Mouse (Mus musculus): ENCODE data around the gene Trmt13.

- TF ChIP-seq MAX (IDR thresholded peaks at IDR 0.05; ENCODE audit: low read depth): no peak
- no peak for TF ChIP-seq MYOG (IDR thresholded peaks at IDR 0.05; ENCODE audit: control insufficient read depth in 1 of 3, insufficient read depth in 1 of 3, insufficient read length in 2 of 3, low read depth in 2 of 3)
- TF ChIP-seq POLR2A (IDR thresholded peaks at IDR 0.05; ENCODE audit: insufficient read length, low read depth): no peak
- TF ChIP-seq MYOD1 (IDR thresholded peaks at IDR 0.05; ENCODE audit: control insufficient read depth in 1 of 3, insufficient read length in 2 of 3, low read depth in 2 of 3): no peak
- TF ChIP-seq USF1 (IDR thresholded peaks at IDR 0.05; ENCODE audit: low read depth): no peak
- no peak for TF ChIP-seq TCF12 (IDR thresholded peaks at IDR 0.05; ENCODE audit: insufficient read depth, poor library complexity, severe bottlenecking)
- no peak for TF ChIP-seq E2F4 (IDR thresholded peaks at IDR 0.05; ENCODE audit: insufficient read depth)
- no peak for TF ChIP-seq REST (IDR thresholded peaks at IDR 0.05; ENCODE audit: insufficient read depth, insufficient read length)
- TF ChIP-seq CEBPB (IDR thresholded peaks at IDR 0.05; ENCODE audit: insufficient read depth, poor library complexity, severe bottlenecking): no peak
- TF ChIP-seq POLR2AphosphoS2 (IDR thresholded peaks at IDR 0.05; ENCODE audit: insufficient read length, low read depth): no peak
Observed at GRCm38 (mm10) chr3:116650698-116651097, 36.3 kb upstream of the Trmt13 start.
